Mouse (Mus musculus) liver, embryonic 16.5 days (tissue): ENCODE measurements around the gene C2cd2. TPM values are rescaled to one million over a fixed set of nuclear protein-coding genes. Genes with fewer than 3 reads are reported as not detected.
"Not testable (repeated sequence)": the region's sequence is repeated elsewhere in the genome, so short reads cannot be mapped to it uniquely, and the experiment has no call there.

ENCODE experiments used
- ATAC-seq: fragments of 200-750 bp; cut with Nextera tagmentation; 2 replicates; pipeline ENCODE4 v1.8.0; 2017; ENCODE audit warnings: low read depth, mild to moderate bottlenecking, moderate number of reproducible peaks, moderate library complexity
- H3K27ac ChIP-seq: fragments of 300-500 bp; sonication (generic); 2 replicates; pipeline ENCODE4 v1.5.1; 2014; ENCODE audit warnings: mild to moderate bottlenecking, low read length
- H3K27me3 ChIP-seq: fragments of 300-500 bp; sonication (generic); 2 replicates; pipeline ENCODE4 v1.6.1; 2014; ENCODE audit warnings: low read depth, low read length, mixed read lengths; ENCODE audit not compliant: control insufficient read depth, insufficient read depth
- H3K36me3 ChIP-seq: fragments of 300-500 bp; sonication (generic); 2 replicates; pipeline ENCODE4 v1.6.1; 2014; ENCODE audit warnings: mild to moderate bottlenecking; ENCODE audit not compliant: control insufficient read depth, insufficient read depth
- H3K4me1 ChIP-seq: fragments of 300-500 bp; sonication (generic); 2 replicates; pipeline ENCODE4 v1.6.1; 2014; ENCODE audit warnings: low read depth, low read length, mixed read lengths; ENCODE audit not compliant: control insufficient read depth
- H3K4me2 ChIP-seq: fragments of 300-500 bp; sonication (generic); 2 replicates; pipeline ENCODE4 v1.6.1; 2014; ENCODE audit warnings: low read depth, low read length, mixed read lengths
- H3K4me3 ChIP-seq: fragments of 300-500 bp; sonication (generic); 2 replicates; pipeline ENCODE4 v1.5.1; 2014; ENCODE audit warnings: low read depth, mild to moderate bottlenecking, low read length
- H3K9ac ChIP-seq: fragments of 300-500 bp; sonication (generic); 2 replicates; pipeline ENCODE4 v1.6.1; 2014; ENCODE audit warnings: low read depth, low read length
- H3K9me3 ChIP-seq: fragments of 300-500 bp; sonication (generic); replicated peaks from 2 replicates; pipeline ENCODE4 v1.6.1; 2016; ENCODE audit warnings: low read length; ENCODE audit not compliant: control insufficient read depth
- WGBS: fragments of 180-500 bp; shearing (Covaris S2); extraction: QIAGEN DNeasy Blood & Tissue Kit; methylation state at CpG from one replicate; pipeline ENCODE4 v1.1.7; 2014; ENCODE audit not compliant: insufficient replicate concordance; 5-methylcytosine and 5-hydroxymethylcytosine counted together
- polyA plus RNA-seq: library from polyadenylated mRNA; unstranded; fragments of >200 nt; fragmentation: Nextera tagmentation; extraction: Ambion mirVana; gene quantifications from 2 replicates; pipeline ENCODE4 v1.2.1, GENCODE M21; 2015

C2cd2 gene
- 4.2 and 4.3 TPM in 2 replicates for polyA plus RNA-seq

DNA sequence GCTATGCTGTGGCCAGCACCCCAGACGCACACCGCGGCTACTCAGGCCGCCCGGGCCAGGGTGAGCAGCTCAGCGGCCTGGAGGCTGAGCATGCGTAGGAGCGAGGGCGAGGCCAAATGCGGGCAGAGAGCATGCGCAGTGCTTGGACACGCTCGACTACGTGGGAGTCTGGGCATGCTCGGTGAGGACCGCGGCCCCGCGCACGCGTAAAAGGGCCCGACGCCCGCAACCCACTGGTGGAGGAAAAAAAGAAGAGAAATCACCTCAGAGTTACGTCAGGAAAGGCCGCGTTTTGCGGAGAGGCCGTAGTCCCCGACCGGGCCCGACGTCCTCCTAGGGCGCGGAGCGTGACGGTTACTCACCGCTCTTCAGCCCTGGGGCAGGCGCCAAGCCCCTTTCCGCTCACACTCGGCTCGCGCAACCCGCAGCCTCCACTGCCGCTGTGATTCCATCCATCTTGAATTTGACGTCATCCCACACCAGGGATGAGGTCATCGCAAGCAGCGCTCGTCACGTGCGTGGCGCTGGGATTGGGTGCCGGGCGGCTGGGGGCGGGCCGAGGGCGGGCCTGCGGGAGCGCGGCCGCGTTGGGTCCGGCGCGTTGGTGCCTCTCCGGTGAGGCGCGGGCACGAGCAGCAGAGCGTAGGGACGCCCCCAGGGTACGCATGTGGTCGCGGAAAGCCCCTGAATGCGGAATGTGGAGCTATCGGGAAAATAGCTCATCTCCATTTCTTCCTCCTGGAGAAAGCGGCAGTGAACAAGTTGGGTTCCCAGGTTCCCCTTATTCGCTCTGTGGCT is at the start of gene C2cd2, which contains the start of gene Zbtb21:
Gene C2cd2 (minus strand): TSS at position 448 of the 798 bp plus-strand sequence.
Gene Zbtb21 (minus strand): TSS at position 472 of the 798 bp plus-strand sequence.
- Histone ChIP-seq H3K27ac (peak within 1 kb of the TSS; percentile 93), H3K27me3 (no peaks in the 10 kb centered on the region), H3K9ac (peak within 1 kb of the TSS; percentile 78), H3K4me1 (peaks cover 35% of the 10 kb centered on the region), H3K36me3 (no peaks in the 10 kb centered on the region), H3K9me3 (no peaks in the 10 kb centered on the region), H3K4me2 (peak within 1 kb of the TSS; percentile 78), H3K4me3 (peak within 1 kb of the TSS; percentile 87)
- ATAC-seq, result peak; percentile 95
- WGBS, result under 1% methylated on average over 78 of the region's 78 CpGs

DNA sequence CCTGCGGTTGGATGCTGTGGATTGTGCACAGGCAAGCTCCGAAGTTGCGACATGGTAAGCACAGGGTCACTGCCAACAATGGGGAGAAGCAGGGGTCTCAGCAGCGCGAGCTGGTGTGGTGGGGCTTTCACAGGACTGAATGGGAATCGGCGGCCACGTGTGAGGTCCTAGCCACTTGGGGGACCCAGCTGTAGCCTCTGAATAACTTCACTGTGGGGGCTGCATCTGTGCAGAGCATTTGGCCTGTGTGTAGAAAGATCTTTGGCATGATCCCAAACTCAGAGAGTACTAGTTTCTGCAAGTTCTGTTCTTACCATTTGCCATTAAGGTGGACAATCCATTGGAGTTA is 35.0 kb upstream of the C2cd2 start:
- not testable (repeated sequence) for H3K27me3 ChIP-seq, H3K36me3 ChIP-seq, H3K9me3 ChIP-seq, ATAC-seq
- 1% methylated on average over 8 of the region's 8 CpGs for WGBS
- Histone ChIP-seq H3K4me1 (peaks cover 15% of the 10 kb centered on the region), H3K27ac (peak overlapping the region; percentile 6), H3K4me3 (peak overlapping the region; percentile 70), H3K9ac (peak overlapping the region; percentile 72), H3K4me2 (peak overlapping the region; percentile 92)

DNA sequence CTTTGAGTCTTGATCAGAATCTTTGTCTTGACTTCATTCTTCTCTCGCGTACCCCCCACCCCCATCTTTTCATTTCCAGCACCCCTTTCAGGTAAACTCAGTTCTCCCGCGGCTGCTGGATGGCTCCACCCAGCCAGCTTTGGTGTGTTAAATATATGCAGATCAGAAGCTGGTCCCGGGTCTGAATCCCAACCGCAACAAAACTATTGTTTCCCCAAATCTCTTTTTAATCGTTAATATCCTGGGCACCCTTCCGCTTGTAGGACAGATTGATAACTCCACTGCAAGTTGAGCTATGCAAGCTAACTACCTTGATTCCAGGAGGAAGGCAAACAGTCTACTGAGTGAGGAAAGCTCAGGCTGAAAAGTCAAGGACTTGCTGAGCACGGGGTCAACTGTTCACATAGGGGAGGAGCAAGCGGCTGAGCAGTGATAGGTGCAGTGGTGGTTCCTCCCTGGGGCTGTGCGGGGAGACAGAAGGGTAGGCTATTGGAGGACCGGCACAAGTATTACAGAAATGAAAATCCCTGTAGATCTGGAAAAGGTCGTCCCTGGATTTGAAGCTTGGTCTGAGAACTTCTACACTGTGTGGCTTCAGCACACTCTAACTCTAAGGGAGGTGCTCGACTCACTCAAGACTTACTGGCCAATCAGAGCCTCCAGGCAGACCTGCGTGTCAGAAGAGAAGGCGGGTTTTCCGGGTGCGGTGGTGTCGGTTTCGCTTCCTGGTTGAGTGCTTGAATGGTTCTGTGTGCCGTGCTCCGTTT is 34.4 kb upstream of the C2cd2 start, which contains the start of gene B230307C23Rik:
Gene B230307C23Rik (plus strand): TSS at position 700 of the 767 bp plus-strand sequence.
- WGBS, result 1% methylated on average over 22 of the region's 22 CpGs
- Histone ChIP-seq H3K27ac (peak within 1 kb of the TSS; percentile 88), H3K4me2 (peak within 1 kb of the TSS; percentile 92), H3K9ac (peak within 1 kb of the TSS; percentile 72), H3K4me1 (peaks cover 15% of the 10 kb centered on the region), H3K27me3 (no peaks in the 10 kb centered on the region), H3K9me3 (no peaks in the 10 kb centered on the region), H3K4me3 (peak within 1 kb of the TSS; percentile 70), H3K36me3 (no peaks in the 10 kb centered on the region)
- peak; percentile 95 for ATAC-seq

DNA sequence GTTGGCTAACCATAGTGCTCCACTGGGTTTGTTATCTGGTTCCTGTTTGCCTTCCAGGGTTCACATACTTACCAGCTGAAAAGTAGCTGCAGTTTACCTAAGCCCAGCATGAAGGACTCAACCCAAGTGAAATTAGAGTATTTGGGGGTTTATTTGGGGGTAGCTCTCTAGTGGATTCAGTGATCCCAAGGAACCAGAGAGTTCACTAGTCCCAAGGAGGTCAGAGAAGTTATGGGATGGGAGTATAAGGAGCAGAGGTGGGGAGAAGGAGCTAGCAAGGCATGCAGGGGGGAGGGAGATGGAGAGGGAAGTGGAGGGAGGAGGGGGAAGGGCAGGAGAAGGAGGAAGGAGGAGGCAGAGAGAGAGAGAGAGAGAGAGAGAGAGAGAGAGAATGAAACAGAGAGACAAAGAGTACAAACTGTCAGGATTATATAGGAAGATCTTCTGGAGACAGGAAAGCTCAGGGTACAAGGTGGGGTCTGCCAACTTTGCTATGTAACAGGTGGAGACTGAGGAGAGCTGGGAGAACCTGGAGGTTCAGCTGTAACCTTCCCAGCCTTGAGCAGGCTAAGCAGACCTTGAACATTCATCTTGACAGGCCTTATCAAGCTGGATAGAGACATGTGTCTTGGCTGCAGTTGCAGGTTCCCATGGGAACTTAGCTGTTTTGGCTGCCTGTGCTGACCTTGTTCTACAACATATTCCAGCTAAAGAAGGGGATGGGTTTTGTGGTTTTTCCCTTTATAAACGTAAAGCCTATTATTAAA is 33.6 kb upstream of the C2cd2 start:
- Histone ChIP-seq H3K4me2 (peak overlapping the region; percentile 92), H3K36me3 (no peaks in the 10 kb centered on the region), H3K27ac (peak overlapping the region; percentile 88), H3K4me3 (peak overlapping the region; percentile 70), H3K27me3 (no peaks in the 10 kb centered on the region), H3K9me3 (no peaks in the 10 kb centered on the region), H3K9ac (peak overlapping the region; percentile 72), H3K4me1 (peaks cover 15% of the 10 kb centered on the region)
- WGBS, result 6% methylated on average over 1 of the region's 1 CpGs
- no peak for ATAC-seq

DNA sequence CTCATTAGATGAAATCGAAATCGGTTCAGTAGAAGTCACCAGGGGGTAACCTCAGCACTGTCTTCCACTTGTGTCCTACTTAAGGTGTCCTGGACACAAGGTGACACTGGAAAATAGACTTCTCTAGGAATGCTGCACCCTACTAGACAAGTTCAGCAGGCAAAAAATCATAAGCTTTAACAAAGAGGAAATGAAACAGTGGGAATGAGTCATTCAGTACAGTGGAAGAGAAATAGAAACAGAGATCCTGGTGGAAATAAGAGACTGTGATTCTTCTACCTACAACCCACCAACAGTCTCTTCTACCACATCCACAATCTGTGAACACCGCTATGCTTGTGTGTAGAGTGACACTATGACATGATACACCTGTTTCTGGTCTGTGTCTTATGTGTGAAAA is 30.1 kb upstream of the C2cd2 start:
- H3K36me3 ChIP-seq, ATAC-seq, H3K27ac ChIP-seq, H3K9ac ChIP-seq, H3K27me3 ChIP-seq, H3K4me2 ChIP-seq, H3K4me3 ChIP-seq, H3K4me1 ChIP-seq, H3K9me3 ChIP-seq: not testable (repeated sequence)
- WGBS, result 71% methylated on average over 3 of the region's 3 CpGs

DNA sequence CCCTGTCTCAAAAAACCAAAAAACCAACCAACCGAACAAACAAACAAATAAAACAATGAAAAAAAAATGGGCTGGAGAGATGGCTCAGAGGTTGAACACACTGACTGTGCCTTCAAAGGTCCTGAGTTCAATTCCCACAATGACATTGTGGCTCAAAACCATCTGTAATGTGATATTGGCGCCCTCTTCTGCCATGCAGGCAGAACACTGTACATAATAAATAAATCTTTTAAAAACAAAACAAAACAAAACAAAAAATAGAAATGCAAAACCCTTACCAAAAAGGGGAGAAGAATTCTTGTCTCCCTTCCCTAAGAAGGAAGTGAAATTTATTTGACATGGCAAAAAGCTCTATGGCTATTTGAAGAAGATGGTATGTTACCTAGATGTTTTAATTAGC is 29.1 kb upstream of the C2cd2 start:
- Histone ChIP-seq H3K9ac (no peak overlapping the region), H3K27me3 (no peaks in the 10 kb centered on the region), H3K36me3 (no peaks in the 10 kb centered on the region), H3K27ac (no peak overlapping the region), H3K4me1 (peaks cover 5% of the 10 kb centered on the region), H3K4me3 (no peak overlapping the region), H3K4me2 (no peak overlapping the region), H3K9me3 (no peaks in the 10 kb centered on the region)
- WGBS, result 42% methylated on average over 2 of the region's 2 CpGs
- ATAC-seq, result no peak

DNA sequence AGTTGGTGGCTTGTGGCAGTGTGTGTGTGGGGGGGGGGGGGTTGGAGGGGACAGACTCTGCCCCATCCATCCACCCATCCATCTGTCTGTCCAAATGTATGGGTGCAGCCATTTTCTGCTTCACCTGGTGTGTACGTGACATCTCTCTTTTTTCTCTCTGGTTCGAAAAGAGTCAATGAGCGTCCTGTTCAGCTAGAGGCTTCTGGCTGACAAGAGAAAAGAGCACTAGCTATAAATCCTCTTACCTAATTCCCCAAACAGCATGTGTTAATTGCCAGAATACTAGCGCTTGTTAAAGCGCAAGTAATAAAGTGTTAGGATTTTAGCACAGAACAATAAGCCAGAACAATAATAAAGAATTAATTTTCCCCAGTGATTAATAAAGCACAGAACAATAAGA is 22.2 kb upstream of the C2cd2 start:
- Histone ChIP-seq H3K36me3 (no peaks in the 10 kb centered on the region), H3K9me3 (no peaks in the 10 kb centered on the region), H3K27ac (no peak overlapping the region), H3K4me3 (no peak overlapping the region), H3K4me1 (no peaks in the 10 kb centered on the region), H3K9ac (no peak overlapping the region), H3K27me3 (no peaks in the 10 kb centered on the region), H3K4me2 (no peak overlapping the region)
- 74% methylated on average over 5 of the region's 5 CpGs for WGBS
- no peak for ATAC-seq

DNA sequence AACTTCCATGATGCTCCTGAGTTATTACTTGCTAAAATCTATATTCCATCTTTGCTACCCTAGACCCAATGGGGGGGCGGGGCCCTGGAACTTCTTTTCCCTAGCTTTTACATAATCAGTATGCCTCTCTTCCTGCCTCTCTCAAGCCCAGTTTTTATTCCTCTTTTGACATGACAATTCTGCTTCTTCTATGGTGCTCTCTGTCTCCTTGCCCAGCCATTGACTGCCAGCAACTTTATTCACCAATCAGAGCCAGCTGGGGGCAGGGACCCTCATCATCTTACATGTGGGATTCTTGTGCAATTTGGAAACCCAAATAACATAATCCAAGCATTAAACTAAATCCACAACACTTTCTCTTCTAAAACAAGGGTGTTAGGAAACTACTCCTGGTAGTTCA is 19.0 kb upstream of the C2cd2 start:
- Histone ChIP-seq H3K9me3 (no peaks in the 10 kb centered on the region), H3K27me3 (no peaks in the 10 kb centered on the region), H3K36me3 (no peaks in the 10 kb centered on the region), H3K4me2 (no peak overlapping the region), H3K9ac (no peak overlapping the region), H3K27ac (no peak overlapping the region), H3K4me1 (no peaks in the 10 kb centered on the region; the same call in 1 of the 2 replicates), H3K4me3 (no peak overlapping the region)
- 68% methylated on average over 1 of the region's 1 CpGs for WGBS
- ATAC-seq, result no peak
